Comparison of ENCODE assay signal across 13 mouse cellular contexts in the genomic region with DNA sequence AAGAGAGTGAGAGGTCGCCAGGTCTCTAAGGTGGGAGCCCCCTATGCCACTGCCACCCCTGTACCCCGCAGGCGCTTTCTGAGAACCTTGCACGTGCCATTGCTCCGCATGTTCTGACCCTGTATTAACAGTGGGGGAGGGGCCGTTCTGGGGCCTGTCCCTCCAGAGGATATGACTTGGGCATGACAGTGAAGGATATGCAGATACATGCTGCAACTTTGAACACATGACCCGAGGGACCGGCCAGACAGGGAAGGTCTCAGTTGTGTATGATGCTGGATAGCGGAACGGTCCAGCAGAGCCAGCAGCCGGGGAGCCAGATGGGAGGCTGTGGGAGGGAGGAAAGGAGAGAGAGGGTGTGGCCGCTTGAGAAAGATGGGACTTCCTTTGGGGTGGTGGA. TPM values are rescaled to one million over a fixed set of nuclear protein-coding genes. Genes with fewer than 3 reads are reported as not detected.
DNase-seq lines count a peak whose midpoint lies in the region; ATAC-seq and TF ChIP-seq lines count a peak whose summit lies in the region.
"Had no signal": no experiment of that assay in that cellular context is flagged by ENCODE, and none has a peak within 500 bp of the region (broad histone marks: within the 10 kb centered on the region; RNA-seq: fewer than 3 reads in every experiment).

No protein-coding gene starts in this region.

- H3K27me3 ChIP-seq in limb, embryonic 10.5 days (ENCODE audit: low read depth, poor library complexity, severe bottlenecking): no peaks in the 10 kb centered on the region
- H3K27me3 ChIP-seq in forebrain, embryonic 13.5 days: no peaks in the 10 kb centered on the region

- H3K9me3 ChIP-seq in limb, embryonic 10.5 days (replicated peaks): no peaks in the 10 kb centered on the region
- H3K9me3 ChIP-seq in forebrain, embryonic 13.5 days (replicated peaks): no peaks in the 10 kb centered on the region
- H3K9me3 ChIP-seq: forebrain, embryonic 10.5 days; midbrain, embryonic 10.5 days had no signal

- no peak overlapping the region for H3K4me3 ChIP-seq in gastrocnemius, adult 2 months
- no peak overlapping the region for H3K4me3 ChIP-seq in limb, embryonic 10.5 days
- no peak overlapping the region for H3K4me3 ChIP-seq in forebrain, embryonic 13.5 days
- H3K4me3 ChIP-seq: forebrain, embryonic 10.5 days; midbrain, embryonic 10.5 days had no signal

- intact Hi-C loops in gastrocnemius, adult 2 months (cut with DNase I): no loop called here

- no peak for TF ChIP-seq CTCF in gastrocnemius, adult 2 months (IDR thresholded peaks at IDR 0.05)

- H3K36me3 ChIP-seq in limb, embryonic 10.5 days: peaks cover 12% of the 10 kb centered on the region
- H3K36me3 ChIP-seq in forebrain, embryonic 13.5 days (ENCODE audit: poor library complexity, severe bottlenecking): no peaks in the 10 kb centered on the region

- ATAC-seq in forebrain, embryonic 13.5 days: no peak

- peak; percentile 51 for DNase-seq in gastrocnemius, adult 2 months
- no peak for DNase-seq in gastrocnemius, postnatal 10 days
- peak; percentile 81 for DNase-seq in CD4-positive helper T cell, adult 2 months (ENCODE audit: low read depth, low spot score)
- no peak for DNase-seq in limb, embryonic 10.5 days (ENCODE audit: low spot score)
- DNase-seq in spleen, postnatal 14 days (ENCODE audit: low spot score in 2 of 2): peak; percentile 37 to 46
- no peak for DNase-seq in urinary bladder, postnatal 14 days (ENCODE audit: low spot score)
- no peak for DNase-seq in layer of hippocampus, postnatal 14 days (ENCODE audit: low spot score in 2 of 2)
- DNase-seq: cerebellum, postnatal 14 days; right cerebral cortex, adult 18-20 months had no signal

- no peak overlapping the region for H3K4me2 ChIP-seq in forebrain, embryonic 13.5 days
- H3K4me2 ChIP-seq: heart, embryonic 11.5 days had no signal

- H3K9ac ChIP-seq in forebrain, embryonic 13.5 days: no peak overlapping the region

- 89% methylated on average over 12 of the region's 12 CpGs for WGBS in limb, embryonic 10.5 days
- WGBS in forebrain, embryonic 13.5 days: 90% methylated on average over 12 of the region's 12 CpGs

- H3K4me1 ChIP-seq in limb, embryonic 10.5 days: peaks cover 24% of the 10 kb centered on the region
- H3K4me1 ChIP-seq in forebrain, embryonic 13.5 days: no peaks in the 10 kb centered on the region; the same call in 1 of the 2 replicates

- no peak overlapping the region for H3K27ac ChIP-seq in gastrocnemius, adult 2 months
- peak overlapping the region; percentile 59; the same call in 1 of the 2 replicates for H3K27ac ChIP-seq in limb, embryonic 10.5 days
- no peak overlapping the region for H3K27ac ChIP-seq in forebrain, embryonic 13.5 days
- H3K27ac ChIP-seq: midbrain, embryonic 10.5 days had no signal

RNA-seq across cellular contexts. Expression of a gene that starts 27.1 kb away (rescaled TPM):
- under 1 TPM; 0.28 to 0.61 TPM for total RNA-seq in gastrocnemius, adult 2 months (2021)
- total RNA-seq in gastrocnemius, postnatal 10 days (2021): 1 to 10 TPM; 4.0 to 4.3 TPM
- polyA plus RNA-seq in limb, embryonic 10.5 days (2016; fragmentation: Nextera tagmentation; extraction: Ambion mirVana): 9.6 and 11.8 TPM in 2 replicates
- total RNA-seq in layer of hippocampus, postnatal 14 days (2021): 1 to 10 TPM; 3.4 to 5.0 TPM
- polyA plus RNA-seq in forebrain, embryonic 13.5 days (2015; fragmentation: Nextera tagmentation; extraction: Ambion mirVana): 2.9 and 3.0 TPM in 2 replicates

RNA-seq across cellular contexts. Expression of a gene that starts 30.6 kb away (rescaled TPM):
- total RNA-seq in gastrocnemius, adult 2 months (2021): 1 to 10 TPM; 1.8 to 2.0 TPM
- 1 to 10 TPM; 2.8 to 6.3 TPM for total RNA-seq in gastrocnemius, postnatal 10 days (2021)
- 4.4 and 4.9 TPM in 2 replicates for polyA plus RNA-seq in limb, embryonic 10.5 days (2016; fragmentation: Nextera tagmentation; extraction: Ambion mirVana)
- 10 to 100 TPM; 12.7 to 13.6 TPM for total RNA-seq in layer of hippocampus, postnatal 14 days (2021)
- polyA plus RNA-seq in forebrain, embryonic 13.5 days (2015; fragmentation: Nextera tagmentation; extraction: Ambion mirVana): 4.8 and 4.9 TPM in 2 replicates

RNA-seq across cellular contexts. Expression of a gene that starts 50.5 kb away (rescaled TPM):
- total RNA-seq in gastrocnemius, adult 2 months (2021): 100 to 1,000 TPM; 103 to 115 TPM
- total RNA-seq in gastrocnemius, postnatal 10 days (2021): 10 to 100 TPM; 30.0 to 36.1 TPM
- 8.2 and 9.7 TPM in 2 replicates for polyA plus RNA-seq in limb, embryonic 10.5 days (2016; fragmentation: Nextera tagmentation; extraction: Ambion mirVana)
- total RNA-seq in layer of hippocampus, postnatal 14 days (2021): 10 to 100 TPM; 34.8 to 35.3 TPM
- 7.5 and 7.7 TPM in 2 replicates for polyA plus RNA-seq in forebrain, embryonic 13.5 days (2015; fragmentation: Nextera tagmentation; extraction: Ambion mirVana)

Comparison
In these comparisons a context has a peak if more than half of its experiments do, and no peak if none do; other contexts are left out.
1. DNase-seq: peak in gastrocnemius, adult 2 months (single experiment), CD4-positive helper T cell, adult 2 months (single experiment) and spleen, postnatal 14 days (2 of 2); none in gastrocnemius, postnatal 10 days (single experiment), limb, embryonic 10.5 days (single experiment), urinary bladder, postnatal 14 days (single experiment) and layer of hippocampus, postnatal 14 days (0 of 2).